Mouse (Mus musculus) lung, adult 2 months (tissue): ENCODE data around the gene Trappc2l. TPM values are rescaled to one million over a fixed set of nuclear protein-coding genes. Genes with fewer than 3 reads are reported as not detected.

Source experiments
- DNase-seq: peaks from one replicate; pipeline ENCODE4 v3.0.0; 2022
- H3K4me1 ChIP-seq: fragments of 200-500 bp; 2 replicates; pipeline ENCODE4 v1.6.1; 2011; ENCODE audit warnings: low read length; ENCODE audit not compliant: control insufficient read depth, insufficient read depth
- H3K4me3 ChIP-seq: fragments of 200-500 bp; replicated peaks from 2 replicates; pipeline ENCODE3; 2011; ENCODE audit warnings: low read depth, mild to moderate bottlenecking, control low read depth, low read length; ENCODE audit errors: extremely low read depth
- CTCF ChIP-seq: fragments of 200-500 bp; IDR thresholded peaks from 2 replicates; pipeline ENCODE4 v1.5.1; 2011; ENCODE audit warnings: mild to moderate bottlenecking, low read length, control low read depth; ENCODE audit not compliant: insufficient read depth
- POLR2A ChIP-seq: fragments of 200-500 bp; IDR thresholded peaks from 2 replicates; pipeline ENCODE4 v1.6.1; 2011; ENCODE audit warnings: low read depth, mild to moderate bottlenecking, control low read depth, low read length, borderline replicate concordance; ENCODE audit errors: extremely low read depth
- WGBS: fragments of 180-500 bp; shearing (Covaris S2); methylation state at CpG from one replicate; pipeline ENCODE4 v1.1.7; 2018; 5-methylcytosine and 5-hydroxymethylcytosine counted together
- polyA plus RNA-seq: library from polyadenylated mRNA; depleted of rRNA; stranded (reverse); fragments of >200 nt; gene quantifications from 2 replicates; pipeline ENCODE4 v1.2.3, GENCODE M21; 2012; rRNA removed

Gene Trappc2l
- polyA plus RNA-seq, 1 experiment = 162 TPM

DNA sequence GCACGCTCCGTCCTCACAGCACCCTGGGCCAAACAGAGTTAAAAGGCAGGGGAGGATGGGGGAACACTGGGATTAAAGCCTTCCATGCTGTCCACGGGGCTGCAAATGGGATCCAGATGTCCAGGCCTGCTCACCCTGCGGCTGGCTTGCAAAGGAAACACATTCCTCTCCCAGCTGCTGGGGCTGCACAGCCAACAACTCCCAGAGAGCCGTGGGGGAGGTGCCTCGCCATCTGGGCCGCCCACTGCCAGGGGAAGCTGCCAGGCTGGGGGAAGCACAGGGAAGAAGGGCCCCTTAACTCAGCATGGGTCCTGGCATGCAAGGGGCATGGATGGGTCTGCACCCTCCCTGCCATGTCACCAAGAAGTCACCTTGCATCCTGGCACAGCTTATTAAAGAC, 49.7 kb downstream of the Trappc2l start:
- no peak overlapping the region for H3K4me3 ChIP-seq
- no peak for DNase-seq
- no peak for TF ChIP-seq CTCF
- peak; percentile 30; the same call in 1 of the 2 replicates for TF ChIP-seq POLR2A
- H3K4me1 ChIP-seq = peaks cover 60% of the 10 kb centered on the region
- 19% methylated on average over 7 of the region's 7 CpGs for WGBS

DNA sequence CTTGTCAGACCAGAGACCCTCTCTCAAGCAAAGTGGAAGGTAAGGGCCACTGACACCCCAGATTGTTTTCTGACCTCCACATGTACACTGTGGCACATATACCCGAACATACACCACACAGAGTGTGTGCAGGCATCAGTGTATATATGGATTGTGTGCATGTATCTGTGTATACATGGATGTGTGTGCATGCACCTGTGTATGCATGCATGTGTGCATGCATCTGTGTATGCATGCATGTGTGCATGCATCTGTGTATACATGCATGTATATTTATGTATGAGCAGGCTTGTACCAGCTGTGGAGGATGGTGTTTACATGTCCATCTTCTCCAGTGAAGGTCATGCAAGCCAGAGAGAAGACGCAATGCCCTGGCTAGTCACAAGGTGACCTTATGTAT, 50.5 kb downstream of the Trappc2l start:
- no peak for DNase-seq
- Histone ChIP-seq H3K4me3 (no peak overlapping the region), H3K4me1 (peaks cover 61% of the 10 kb centered on the region)
- 58% methylated on average over 2 of the region's 2 CpGs for WGBS
- TF ChIP-seq CTCF (no peak), POLR2A (no peak)

DNA sequence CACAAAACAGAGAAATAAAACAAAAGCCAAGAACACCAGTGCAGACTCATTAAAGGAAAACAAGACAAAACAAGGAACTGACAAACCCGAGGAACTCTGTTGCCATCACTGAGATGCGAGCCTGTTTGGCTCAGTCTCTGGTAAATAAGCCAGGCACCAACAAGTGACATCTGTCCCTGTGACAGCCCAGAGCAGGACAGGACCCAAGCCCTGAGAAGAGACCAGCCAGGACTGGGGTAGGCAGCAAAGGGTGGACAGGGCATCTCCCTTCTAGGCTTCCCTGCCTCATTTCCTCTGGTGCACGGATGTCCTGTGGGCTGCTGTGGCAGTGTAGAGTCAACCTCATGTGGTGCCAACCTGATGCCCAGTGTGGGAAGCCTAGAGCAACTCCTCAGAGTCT, 51.7 kb downstream of the Trappc2l start:
- no peak overlapping the region for H3K4me3 ChIP-seq
- no peak for TF ChIP-seq POLR2A
- TF ChIP-seq CTCF = no peak
- H3K4me1 ChIP-seq = peaks cover 57% of the 10 kb centered on the region
- DNase-seq = no peak
- WGBS = 23% methylated on average over 3 of the region's 3 CpGs

DNA sequence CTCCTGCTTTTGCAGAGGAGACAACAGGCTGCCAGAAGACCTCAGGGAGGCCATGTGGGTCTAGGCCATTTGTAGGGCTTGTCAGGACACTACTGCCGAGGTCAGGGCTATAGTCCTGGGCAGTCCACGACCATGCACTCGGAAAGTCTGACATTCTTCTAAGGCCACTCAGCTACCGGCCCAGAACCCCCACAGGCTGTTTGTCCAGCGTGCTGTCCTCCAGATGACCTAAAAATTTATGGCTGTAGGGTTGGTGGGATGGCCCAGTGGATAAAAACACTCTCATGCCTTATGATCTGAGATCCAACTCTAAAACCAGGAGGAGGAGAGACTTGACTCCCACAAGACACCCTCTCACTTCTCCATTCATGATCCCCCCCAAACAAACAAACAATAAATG, 52.2 kb downstream of the Trappc2l start:
- Histone ChIP-seq H3K4me3 (no peak overlapping the region), H3K4me1 (peaks cover 60% of the 10 kb centered on the region)
- TF ChIP-seq CTCF (no peak), POLR2A (no peak)
- 53% methylated on average over 5 of the region's 5 CpGs for WGBS
- no peak for DNase-seq

DNA sequence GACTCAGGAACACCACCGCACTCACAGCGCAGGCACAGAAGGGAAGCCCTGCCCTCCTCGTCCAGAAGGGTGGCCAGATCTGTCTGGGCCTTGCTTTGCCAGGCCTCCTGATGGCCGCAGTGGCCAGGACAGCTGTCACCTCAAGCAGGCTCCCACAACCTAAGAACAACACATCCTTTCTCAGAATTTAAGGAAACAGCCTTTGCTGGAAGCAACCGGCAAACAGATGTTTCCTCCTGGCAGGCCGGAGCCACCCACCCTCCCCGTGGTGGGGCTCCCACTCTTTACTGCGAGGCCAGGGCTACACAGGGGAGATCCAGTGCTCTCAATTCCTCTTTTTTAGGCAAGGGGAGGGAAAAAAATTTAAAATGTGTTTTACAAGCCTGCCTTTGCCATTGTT, 53.8 kb downstream of the Trappc2l start:
- 33% methylated on average over 8 of the region's 8 CpGs for WGBS
- peak; percentile 53 for DNase-seq

DNA sequence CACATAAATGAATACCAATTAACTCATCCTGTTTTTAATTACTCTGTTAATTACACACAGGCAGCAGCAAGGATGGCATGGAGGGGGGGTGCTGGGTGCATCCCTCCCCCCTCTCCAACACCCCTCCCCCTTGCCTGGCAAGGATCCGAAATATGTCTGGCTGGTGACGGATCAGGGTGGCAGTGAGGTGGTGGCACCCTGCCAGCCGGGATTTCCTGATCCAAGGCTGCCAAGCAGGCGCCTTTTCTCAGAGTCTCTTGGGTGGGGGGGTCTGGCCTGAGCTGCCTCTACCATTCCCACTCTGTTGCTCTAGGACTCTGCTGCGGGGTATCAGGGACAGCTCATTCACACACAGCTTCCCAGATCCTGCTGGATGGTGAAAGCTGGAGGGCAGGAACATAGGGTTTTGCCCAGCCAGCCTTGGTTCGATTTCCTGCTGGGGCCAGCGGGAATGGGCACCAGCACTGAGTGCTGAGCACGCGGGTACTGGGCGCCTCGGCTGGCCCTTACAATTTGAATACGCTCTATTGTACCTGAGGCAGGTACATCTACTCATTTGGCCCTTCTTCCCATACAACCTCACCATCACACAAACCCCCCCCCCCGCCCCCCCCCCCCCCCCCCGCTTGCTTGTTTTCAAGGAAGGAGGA, 54.4 kb downstream of the Trappc2l start:
- 24% methylated on average over 14 of the region's 14 CpGs for WGBS
- TF ChIP-seq POLR2A (no peak), CTCF (no peak)
- peak; percentile 70 for DNase-seq
- Histone ChIP-seq H3K4me3 (no peak overlapping the region), H3K4me1 (peaks cover 71% of the 10 kb centered on the region)

More for the DNA sequence above, 53.8 kb downstream of the Trappc2l start:
- peaks cover 69% of the 10 kb centered on the region for H3K4me1 ChIP-seq
- peak; percentile 44; the same call in 1 of the 2 replicates for TF ChIP-seq POLR2A
- TF ChIP-seq CTCF = 0 out of 2 replicates have a peak, but pooled peaks have one; percentile 4
- H3K4me3 ChIP-seq = no peak overlapping the region

Other genes with a start within 250 kb of the Trappc2l start
- 26.8 and 29.1 TPM in 2 replicates for gene Zc3h18, start 235.0 kb upstream of the Trappc2l start, polyA plus RNA-seq
- gene Il17c, start 189.6 kb upstream of the Trappc2l start, polyA plus RNA-seq = 0.18 and 0.62 TPM in 2 replicates
- gene Cyba, start 178.7 kb upstream of the Trappc2l start, polyA plus RNA-seq = 294 and 407 TPM in 2 replicates
- 27.4 and 31.9 TPM in 2 replicates for gene Mvd, start 168.2 kb upstream of the Trappc2l start, polyA plus RNA-seq
- 1.4 and 1.5 TPM in 2 replicates for gene Snai3, start 150.9 kb upstream of the Trappc2l start, polyA plus RNA-seq
- gene Rnf166, start 135.6 kb upstream of the Trappc2l start, polyA plus RNA-seq = 83.8 and 93.2 TPM in 2 replicates
- 28.6 and 30.6 TPM in 2 replicates for gene Ctu2, start 135.5 kb upstream of the Trappc2l start, polyA plus RNA-seq
- 192 and 213 TPM in 2 replicates for gene Piezo1, start 60.3 kb upstream of the Trappc2l start, polyA plus RNA-seq
- 11.7 and 12.2 TPM in 2 replicates for gene Cdt1, start 43.6 kb upstream of the Trappc2l start, polyA plus RNA-seq
- gene Aprt, start 34.7 kb upstream of the Trappc2l start, polyA plus RNA-seq = 108 and 109 TPM in 2 replicates
- 13.8 and 14.9 TPM in 2 replicates for gene Galns, start 177 bp upstream of the Trappc2l start, polyA plus RNA-seq
- not detected in 2 replicates for gene Pabpn1l, start 11.1 kb downstream of the Trappc2l start, polyA plus RNA-seq
- 40.0 and 45.7 TPM in 2 replicates for gene Cbfa2t3, start 87.5 kb downstream of the Trappc2l start, polyA plus RNA-seq
- gene Acsf3, start 163.8 kb downstream of the Trappc2l start, polyA plus RNA-seq = 16.3 and 17.7 TPM in 2 replicates
- 0.03 and 0.37 TPM in 2 replicates for gene Cdh15, start 236.3 kb downstream of the Trappc2l start, polyA plus RNA-seq